Mouse (Mus musculus): ENCODE results near the gene Fbxl5. TPM values are rescaled to one million over a fixed set of nuclear protein-coding genes. Genes with fewer than 3 reads are reported as not detected.
A peak's percentile ranks its signal among the peaks of the same experiment; 100 is the strongest.

Fbxl5 gene
- 12.0 and 25.8 TPM in 2 replicates for polyA plus RNA-seq (2012; rRNA removed)

GRCm38 (mm10) chr5:43821538-43821937 lies at the start of gene Fbxl5:
Gene Fbxl5 (minus strand): TSS chr5:43821638.
- TF ChIP-seq POLR2A (IDR thresholded peaks at IDR 0.05; ENCODE audit: low read depth, low read length) = no peak
- no peak for TF ChIP-seq CTCF (IDR thresholded peaks at IDR 0.05; ENCODE audit: extremely low read depth, insufficient read length, insufficient replicate concordance, low read depth, low read length)
- H3K4me1 ChIP-seq (ENCODE audit: control insufficient read depth, insufficient read depth, insufficient read length, low read length) = peaks cover 26% of the 10 kb centered on the region
- peak within 1 kb of the TSS; percentile 72 for H3K27ac ChIP-seq (ENCODE audit: insufficient read depth, low read depth, low read length)
- no peak within 1 kb of the TSS for H3K4me3 ChIP-seq (ENCODE audit: low read depth, low read length)
- no peaks in the 10 kb centered on the region for H3K27me3 ChIP-seq (ENCODE audit: control insufficient read depth, insufficient read depth, low read length)
- WGBS = 94% methylated on average over 19 of the region's 19 CpGs
- peaks cover 2% of the 10 kb centered on the region for H3K36me3 ChIP-seq (ENCODE audit: control insufficient read depth, insufficient read depth, low read length)

- TF ChIP-seq CTCF (IDR thresholded peaks at IDR 0.05; ENCODE audit: extremely low read depth, insufficient read length, insufficient replicate concordance, low read depth, low read length) (no peak), POLR2A (IDR thresholded peaks at IDR 0.05; ENCODE audit: low read depth, low read length) (peak; percentile 87)
- H3K27ac ChIP-seq (ENCODE audit: insufficient read depth, low read depth, low read length) = peak overlapping the region; percentile 94
- peaks cover 37% of the 10 kb centered on the region; the same call in 1 of the 2 replicates for H3K4me1 ChIP-seq (ENCODE audit: control insufficient read depth, insufficient read depth, insufficient read length, low read length)
- H3K36me3 ChIP-seq (ENCODE audit: control insufficient read depth, insufficient read depth, low read length) = no peaks in the 10 kb centered on the region
- H3K27me3 ChIP-seq (ENCODE audit: control insufficient read depth, insufficient read depth, low read length) = no peaks in the 10 kb centered on the region
- H3K4me3 ChIP-seq (ENCODE audit: low read depth, low read length) = peak overlapping the region; percentile 78
- WGBS = 1% methylated on average over 28 of the region's 28 CpGs
Measured at GRCm38 (mm10) chr5:43868711-43869600, 47.5 kb upstream of the Fbxl5 start.

- Histone ChIP-seq H3K4me3 (ENCODE audit: low read depth, low read length) (peak within 1 kb of the TSS; percentile 78), H3K4me1 (ENCODE audit: control insufficient read depth, insufficient read depth, insufficient read length, low read length) (peaks cover 33% of the 10 kb centered on the region; the same call in 1 of the 2 replicates), H3K27ac (ENCODE audit: insufficient read depth, low read depth, low read length) (peak within 1 kb of the TSS; percentile 94), H3K36me3 (ENCODE audit: control insufficient read depth, insufficient read depth, low read length) (no peaks in the 10 kb centered on the region), H3K27me3 (ENCODE audit: control insufficient read depth, insufficient read depth, low read length) (no peaks in the 10 kb centered on the region)
- no peak for TF ChIP-seq CTCF (IDR thresholded peaks at IDR 0.05; ENCODE audit: extremely low read depth, insufficient read length, insufficient replicate concordance, low read depth, low read length)
- no peak for TF ChIP-seq POLR2A (IDR thresholded peaks at IDR 0.05; ENCODE audit: low read depth, low read length)
Measured at GRCm38 (mm10) chr5:43868253-43868652, 46.8 kb upstream of the Fbxl5 start, which contains the start of gene Cd38. Gene Cd38 (plus strand): TSS chr5:43868553.

GRCm38 (mm10) chr5:43865316-43865715 lies 43.9 kb upstream of the Fbxl5 start:
- H3K27me3 ChIP-seq (ENCODE audit: control insufficient read depth, insufficient read depth, low read length) = no peaks in the 10 kb centered on the region
- H3K4me1 ChIP-seq (ENCODE audit: control insufficient read depth, insufficient read depth, insufficient read length, low read length) = peaks cover 27% of the 10 kb centered on the region; the same call in 1 of the 2 replicates
- WGBS = 56% methylated on average over 2 of the region's 2 CpGs
- TF ChIP-seq CTCF (IDR thresholded peaks at IDR 0.05; ENCODE audit: extremely low read depth, insufficient read length, insufficient replicate concordance, low read depth, low read length) = no peak
- TF ChIP-seq POLR2A (IDR thresholded peaks at IDR 0.05; ENCODE audit: low read depth, low read length) = no peak
- H3K27ac ChIP-seq (ENCODE audit: insufficient read depth, low read depth, low read length) = peak overlapping the region; percentile 50
- no peak overlapping the region for H3K4me3 ChIP-seq (ENCODE audit: low read depth, low read length)
- no peaks in the 10 kb centered on the region for H3K36me3 ChIP-seq (ENCODE audit: control insufficient read depth, insufficient read depth, low read length)

GRCm38 (mm10) chr5:43863642-43864041 lies 42.2 kb upstream of the Fbxl5 start:
- no peaks in the 10 kb centered on the region for H3K27me3 ChIP-seq (ENCODE audit: control insufficient read depth, insufficient read depth, low read length)
- peaks cover 35% of the 10 kb centered on the region; the same call in 1 of the 2 replicates for H3K4me1 ChIP-seq (ENCODE audit: control insufficient read depth, insufficient read depth, insufficient read length, low read length)
- WGBS = 24% methylated on average over 6 of the region's 6 CpGs
- no peaks in the 10 kb centered on the region for H3K36me3 ChIP-seq (ENCODE audit: control insufficient read depth, insufficient read depth, low read length)
- no peak overlapping the region for H3K4me3 ChIP-seq (ENCODE audit: low read depth, low read length)
- peak overlapping the region; percentile 96 for H3K27ac ChIP-seq (ENCODE audit: insufficient read depth, low read depth, low read length)
- TF ChIP-seq CTCF (IDR thresholded peaks at IDR 0.05; ENCODE audit: extremely low read depth, insufficient read length, insufficient replicate concordance, low read depth, low read length) (no peak), POLR2A (IDR thresholded peaks at IDR 0.05; ENCODE audit: low read depth, low read length) (no peak)

GRCm38 (mm10) chr5:43860670-43861431 lies 39.4 kb upstream of the Fbxl5 start:
- no peaks in the 10 kb centered on the region for H3K36me3 ChIP-seq (ENCODE audit: control insufficient read depth, insufficient read depth, low read length)
- TF ChIP-seq POLR2A (IDR thresholded peaks at IDR 0.05; ENCODE audit: low read depth, low read length) (no peak), CTCF (IDR thresholded peaks at IDR 0.05; ENCODE audit: extremely low read depth, insufficient read length, insufficient replicate concordance, low read depth, low read length) (no peak)
- 18% methylated on average over 5 of the region's 5 CpGs for WGBS
- H3K27ac ChIP-seq (ENCODE audit: insufficient read depth, low read depth, low read length) = peak overlapping the region; percentile 83
- H3K4me1 ChIP-seq (ENCODE audit: control insufficient read depth, insufficient read depth, insufficient read length, low read length) = peaks cover 28% of the 10 kb centered on the region
- no peak overlapping the region for H3K4me3 ChIP-seq (ENCODE audit: low read depth, low read length)
- H3K27me3 ChIP-seq (ENCODE audit: control insufficient read depth, insufficient read depth, low read length) = no peaks in the 10 kb centered on the region

All from small intestine, adult 2 months (tissue).